In the genomic region with DNA sequence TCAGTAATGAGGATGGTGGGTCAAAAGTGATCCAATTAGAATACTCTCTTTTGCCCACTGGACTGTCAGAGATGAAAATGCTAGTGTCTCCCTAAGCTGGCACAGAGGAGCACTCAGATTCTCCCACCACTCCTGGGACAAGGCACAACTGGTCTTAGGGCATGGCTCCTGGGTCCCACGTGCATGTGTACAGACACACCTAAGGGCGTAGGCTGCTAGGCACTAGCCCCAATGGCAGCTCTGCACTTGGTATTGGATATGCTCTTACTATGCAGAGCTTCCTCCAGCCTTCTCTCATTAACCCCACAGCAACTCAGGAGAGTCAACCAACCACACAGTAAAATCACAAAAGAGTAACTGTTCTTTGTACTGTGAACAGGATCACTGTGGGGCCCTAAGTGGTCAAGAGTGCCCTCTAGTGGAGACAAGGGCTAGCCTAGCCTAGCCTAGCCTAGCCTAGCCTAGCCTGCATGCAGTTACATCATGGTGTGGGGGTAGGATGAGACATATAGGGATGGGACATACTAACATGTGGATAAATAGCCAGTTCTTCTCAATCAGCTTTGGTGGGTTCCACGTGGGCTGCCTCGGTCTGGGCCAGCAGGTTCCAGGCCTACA, we compare ENCODE assay signal across 8 mouse cellular contexts. TPM values are rescaled to one million over a fixed set of nuclear protein-coding genes. Genes with fewer than 3 reads are reported as not detected.
DNase-seq lines count a peak whose midpoint lies in the region; ATAC-seq and TF ChIP-seq lines count a peak whose summit lies in the region.

No protein-coding gene starts in this region.

- peak; percentile 83 for TF ChIP-seq CTCF in Patski (IDR thresholded peaks at IDR 0.05)
- TF ChIP-seq CTCF in cortical plate, adult 2 months (IDR thresholded peaks at IDR 0.05; ENCODE audit: extremely low read depth, insufficient read depth, low read length), result peak; percentile 66

- H3K27ac ChIP-seq in cortical plate, adult 2 months (ENCODE audit: insufficient read depth, low read length), result no peak overlapping the region
- no peak overlapping the region for H3K27ac ChIP-seq in hindbrain, embryonic 13.5 days

- peak; percentile 43 for DNase-seq in CD4-positive helper T cell, adult 2 months (ENCODE audit: low read depth, low spot score)
- no peak for DNase-seq in Patski (ENCODE audit: low read depth, low spot score)
- peak; percentile 16 to 45 for DNase-seq in layer of hippocampus, postnatal 25 days (ENCODE audit: extremely low spot score in 1 of 2, low spot score in 1 of 2)
- DNase-seq in lung, postnatal 4 days, result peak; percentile 47 to 67
- peak; percentile 54 to 78 for DNase-seq in spleen, postnatal 4 days (ENCODE audit: low spot score in 2 of 2)
- no peak for DNase-seq in testis, postnatal 10 days (ENCODE audit: low spot score)

- peak; percentile 70 for ATAC-seq in Patski
- ATAC-seq in hindbrain, embryonic 13.5 days (ENCODE audit: low FRiP score), result 0 out of 2 replicates have a peak, but pooled peaks have one; percentile 46

- POLR2A ChIA-PET in Patski (lab: Charles Lee), result interaction anchor here (0.9 kb wide), 1 partner anchor 21 kb away, joined by 3 read pairs; no protein-coding TSS in a partner anchor

- no peak overlapping the region for H3K4me2 ChIP-seq in hindbrain, embryonic 13.5 days

- H3K36me3 ChIP-seq in hindbrain, embryonic 13.5 days, result no peaks in the 10 kb centered on the region

- no peak overlapping the region for H3K9ac ChIP-seq in hindbrain, embryonic 13.5 days

- WGBS in hindbrain, embryonic 13.5 days, result 71% methylated on average over 4 of the region's 4 CpGs

- TF ChIP-seq POLR2A in cortical plate, adult 2 months (IDR thresholded peaks at IDR 0.05; ENCODE audit: extremely low read depth, insufficient read depth, low read length), result no peak

- no peaks in the 10 kb centered on the region for H3K9me3 ChIP-seq in hindbrain, embryonic 13.5 days

- no peaks in the 10 kb centered on the region for H3K27me3 ChIP-seq in Patski
- no peaks in the 10 kb centered on the region for H3K27me3 ChIP-seq in hindbrain, embryonic 13.5 days

- no peak overlapping the region for H3K4me3 ChIP-seq in cortical plate, adult 2 months (ENCODE audit: insufficient read depth, low read length)
- no peak overlapping the region for H3K4me3 ChIP-seq in hindbrain, embryonic 13.5 days

- H3K4me1 ChIP-seq in cortical plate, adult 2 months (ENCODE audit: control insufficient read depth, insufficient read depth, low read length), result peaks cover 4% of the 10 kb centered on the region
- peaks cover 19% of the 10 kb centered on the region; the same call in 1 of the 2 replicates for H3K4me1 ChIP-seq in hindbrain, embryonic 13.5 days (replicated peaks)

- CTCF ChIA-PET in Patski (lab: Charles Lee), result interaction anchor here (0.9 to 4.1 kb wide), 6 partner anchors 11 to 25 kb away, joined by 3 to 26 read pairs (median 5); no protein-coding TSS in a partner anchor

- in situ Hi-C loops in Patski (cut with MboI; ENCODE audit: low pct_unique_long_range_greater_than_20kb), result no loop called here

RNA-seq across cellular contexts. Expression of a gene that starts 23.2 kb away (rescaled TPM):
- 35.2 TPM for polyA plus RNA-seq in Patski (2021)
- polyA plus RNA-seq in cortical plate, adult 2 months (2012; rRNA removed), result 49.3 and 50.7 TPM in 2 replicates
- 53.0 and 53.5 TPM in 2 replicates for polyA plus RNA-seq in hindbrain, embryonic 13.5 days (2015; fragmentation: Nextera tagmentation; extraction: Ambion mirVana)
- 10 to 100 TPM; 27.0 to 29.1 TPM for total RNA-seq in layer of hippocampus, postnatal 25 days (2021)

RNA-seq across cellular contexts. Expression of a gene that starts 58.0 kb away (rescaled TPM):
- polyA plus RNA-seq in Patski (2021), result 15.2 TPM
- polyA plus RNA-seq in cortical plate, adult 2 months (2012; rRNA removed), result 94.9 and 102 TPM in 2 replicates
- polyA plus RNA-seq in hindbrain, embryonic 13.5 days (2015; fragmentation: Nextera tagmentation; extraction: Ambion mirVana), result 87.3 and 90.2 TPM in 2 replicates
- 100 to 1,000 TPM; 127 to 139 TPM for total RNA-seq in layer of hippocampus, postnatal 25 days (2021)

Comparison
In these comparisons a context has a peak if more than half of its experiments do, and no peak if none do; other contexts are left out.
1. DNase-seq: peak in CD4-positive helper T cell, adult 2 months (single experiment), layer of hippocampus, postnatal 25 days (2 of 2), lung, postnatal 4 days (2 of 2) and spleen, postnatal 4 days (2 of 2); none in Patski (single experiment) and testis, postnatal 10 days (single experiment).